Mouse (Mus musculus) frontal cortex, postnatal 36 days (tissue): ENCODE data around the gene Acsl5.

Source experiments
- DNase-seq, 2 experiments: peaks; one replicate each; pipeline ENCODE4 v3.0.0; 2022; ENCODE audit warnings: low spot score in 2 of 2

The Acsl5 gene

DNA sequence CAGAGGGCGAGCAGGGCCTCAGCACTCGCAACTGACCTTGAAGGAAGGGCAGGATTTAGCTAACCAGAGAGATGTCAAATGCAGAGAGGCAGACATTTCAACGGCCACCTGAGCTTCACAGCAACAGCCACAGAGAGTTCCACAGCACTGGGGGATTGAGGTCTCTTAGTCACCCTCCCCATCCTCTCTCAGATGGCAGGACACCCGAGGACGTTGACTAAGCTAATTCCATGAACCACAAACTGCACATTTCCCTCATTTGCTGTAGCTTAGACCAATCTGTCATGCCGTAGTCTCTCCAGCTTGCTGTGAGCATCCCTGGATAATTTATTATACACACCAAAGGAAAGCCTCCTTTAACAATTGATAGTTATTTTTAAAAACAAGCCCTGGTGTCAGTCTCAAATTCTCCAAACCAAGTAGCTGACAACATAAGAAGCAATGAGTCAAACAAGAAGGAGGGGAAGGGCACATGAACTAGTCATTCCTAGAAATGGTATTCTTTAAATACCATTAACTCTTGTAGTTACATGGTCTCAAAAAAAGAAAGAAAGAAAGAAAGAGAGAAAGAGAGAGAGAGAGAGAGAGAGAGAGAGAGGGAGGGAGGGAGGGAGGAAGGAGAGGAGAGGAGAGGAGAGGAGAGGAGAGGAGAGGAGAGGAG, 11.8 kb upstream of the Acsl5 start:
- no peak for DNase-seq

DNA sequence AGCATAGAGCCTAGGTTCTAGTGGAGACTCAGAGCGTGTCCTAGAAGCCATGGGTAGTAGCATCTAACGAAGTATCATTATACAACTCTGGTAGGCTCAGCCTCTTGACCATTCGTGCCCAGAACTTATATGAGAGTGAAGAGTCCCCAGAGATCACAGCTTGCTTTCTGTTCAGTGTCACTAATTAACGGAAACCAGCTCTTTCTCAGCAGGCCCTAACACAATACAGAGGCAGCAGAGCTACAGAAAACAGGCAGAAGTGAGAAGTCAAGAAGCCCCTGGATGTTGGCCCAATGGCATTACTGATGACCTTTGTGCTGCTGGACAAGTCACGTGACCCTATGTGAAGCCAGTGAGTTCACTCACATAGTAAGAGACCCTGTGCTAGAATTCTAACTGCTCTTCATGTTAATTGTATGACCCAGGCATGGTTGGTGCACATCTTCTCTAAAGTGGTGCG, 10.5 kb upstream of the Acsl5 start, which contains the start of gene Gucy2g:
Gene Gucy2g, minus strand, starts transcription at position 51 of the 460 bp plus-strand sequence.
- no peak for DNase-seq

DNA sequence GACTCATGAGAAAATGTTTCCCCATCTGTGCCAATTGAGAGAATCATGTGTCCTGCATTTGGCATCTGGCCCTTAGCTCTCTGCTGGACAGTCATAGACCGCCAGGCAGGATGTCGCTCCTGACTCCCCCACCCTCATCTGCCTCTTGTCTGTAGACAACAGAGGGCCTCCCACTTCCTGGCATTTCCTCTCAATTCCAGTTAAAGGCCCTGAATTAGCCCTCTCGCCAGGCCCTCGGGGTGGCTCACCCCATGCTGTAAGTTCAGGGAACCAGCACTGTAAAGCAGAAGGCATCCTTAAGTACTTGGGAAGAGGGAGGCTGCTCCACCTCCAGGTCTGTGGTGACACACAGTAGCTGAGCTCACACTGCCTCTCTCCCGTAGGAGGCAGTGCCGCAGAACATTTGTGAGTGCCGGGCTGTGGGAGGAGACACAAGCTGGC, 6.9 kb upstream of the Acsl5 start:
- DNase-seq: peak; percentile 54 to 68

DNA sequence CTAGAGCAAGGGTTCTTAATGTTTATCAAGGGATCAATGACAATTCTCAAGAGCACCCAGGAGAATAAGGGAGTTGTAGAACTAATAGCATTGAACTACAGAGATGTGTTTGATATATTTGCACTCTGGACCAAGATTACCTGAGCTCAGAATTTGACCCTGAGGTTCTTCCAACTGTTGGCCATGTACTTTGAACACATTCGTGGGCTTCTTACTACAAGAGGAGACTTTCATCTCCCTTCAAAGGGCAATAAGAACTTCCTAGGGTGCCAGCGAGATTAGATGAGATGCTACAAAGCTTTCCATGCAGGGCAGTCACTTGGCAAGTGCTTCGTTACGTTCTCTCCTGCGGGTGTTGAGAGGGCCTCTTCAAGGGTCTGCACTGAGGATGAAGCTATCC, 4.2 kb upstream of the Acsl5 start:
- no peak for DNase-seq

DNA sequence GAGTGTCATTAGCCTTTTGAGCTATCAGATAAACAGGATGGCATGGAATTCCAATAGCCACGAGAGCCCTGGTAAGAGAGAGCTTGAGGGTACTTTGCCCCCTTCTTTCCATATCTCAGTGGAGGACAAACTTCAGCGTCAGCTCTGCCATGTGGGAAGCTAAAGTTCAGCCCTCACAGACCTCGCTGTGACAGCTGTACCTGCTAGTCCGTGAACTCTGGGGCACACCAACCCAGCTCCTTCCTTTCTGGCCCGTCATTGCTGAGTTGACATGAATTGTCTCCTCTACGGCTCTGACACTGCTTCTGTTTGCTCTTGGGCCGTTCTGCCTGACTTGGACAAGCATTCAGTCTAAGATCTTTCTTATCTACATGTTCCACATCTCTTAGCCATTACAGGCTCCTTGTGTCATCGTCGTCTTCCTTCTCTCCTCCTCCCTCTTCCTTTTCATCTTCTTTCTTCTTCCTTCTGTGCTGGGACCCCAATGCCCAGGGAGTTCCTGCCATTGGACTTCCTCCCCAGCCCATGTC, 3.7 kb upstream of the Acsl5 start:
- DNase-seq: no peak

DNA sequence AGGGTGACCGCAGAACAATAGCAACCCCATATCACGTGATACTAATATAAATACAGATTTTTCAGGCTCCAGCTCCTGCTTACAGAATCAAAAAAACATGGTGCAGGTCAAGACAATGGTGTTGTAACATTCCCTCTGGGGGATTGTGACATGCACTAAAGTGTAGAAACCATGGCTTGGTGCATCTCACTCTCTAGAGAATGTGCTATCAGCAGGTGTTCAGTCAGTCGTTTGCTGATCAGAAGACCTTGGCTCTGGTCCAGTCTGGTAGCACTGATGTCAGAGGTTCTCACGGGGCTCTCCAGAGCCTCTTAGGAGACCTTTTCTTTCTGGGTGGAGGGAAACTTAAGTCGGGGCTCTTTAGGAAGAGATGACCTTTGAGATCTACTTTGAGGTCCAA, 1.3 kb upstream of the Acsl5 start:
- no peak for DNase-seq

DNA sequence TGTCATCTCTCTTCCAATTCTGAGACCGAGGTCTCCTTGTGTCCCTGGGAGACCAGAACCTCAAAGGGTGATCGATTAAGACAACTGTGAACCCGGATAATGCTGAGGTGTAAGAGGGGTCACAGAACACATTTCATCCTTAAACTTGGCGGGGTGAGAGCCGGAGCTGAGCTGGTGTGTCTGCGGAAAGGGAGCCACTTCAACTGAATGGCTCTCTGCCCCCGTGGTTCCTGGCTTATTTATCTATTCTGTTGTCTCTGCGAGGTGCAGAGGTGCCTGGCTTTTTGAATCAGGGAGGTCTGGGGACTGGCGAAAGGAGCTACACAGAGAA, 1.5 kb downstream of the Acsl5 start:
- no peak for DNase-seq

DNA sequence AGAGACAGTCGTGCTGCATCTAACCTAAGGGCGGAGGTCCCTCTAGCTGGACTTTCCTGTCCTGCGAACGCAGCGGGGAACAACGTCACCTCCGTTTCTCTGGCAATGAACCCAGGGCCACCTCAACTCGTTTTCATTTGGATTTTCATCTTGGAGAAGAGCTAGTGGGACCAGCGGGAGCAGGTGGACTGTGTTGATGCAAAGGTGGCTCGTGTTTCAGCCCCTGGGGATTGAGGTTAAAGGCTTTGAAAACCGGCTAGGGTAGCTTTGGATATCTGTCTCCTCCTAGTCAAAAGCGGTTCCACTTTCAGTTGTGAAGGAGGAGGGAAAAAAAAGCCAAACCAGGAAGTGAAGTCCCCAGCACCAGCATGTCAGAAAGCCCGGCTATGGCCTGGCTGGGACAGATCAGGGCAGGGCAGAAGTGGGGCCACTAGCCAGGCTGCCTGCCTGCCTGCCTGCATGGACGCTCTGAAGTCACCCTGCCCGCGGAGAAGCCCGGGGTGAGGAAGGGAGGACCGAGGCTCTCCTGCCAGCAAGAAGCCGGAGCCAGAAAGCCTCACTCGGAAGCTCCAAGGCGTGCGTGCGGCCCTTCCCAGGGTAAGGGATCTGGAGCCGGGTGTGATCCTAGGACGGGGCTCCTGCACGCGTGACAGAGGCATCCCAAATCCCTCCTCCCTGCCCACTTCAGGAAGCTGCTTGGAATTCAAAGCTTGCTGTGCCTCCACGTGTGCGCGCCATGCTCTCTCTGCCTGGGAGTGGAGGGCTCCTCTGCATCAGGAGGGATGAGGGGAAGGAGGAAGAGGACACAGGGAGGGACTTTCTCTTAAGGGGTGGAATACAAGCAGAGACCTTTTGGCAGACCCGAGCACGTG, 2.1 kb downstream of the Acsl5 start:
- peak; percentile 58 to 64 for DNase-seq

DNA sequence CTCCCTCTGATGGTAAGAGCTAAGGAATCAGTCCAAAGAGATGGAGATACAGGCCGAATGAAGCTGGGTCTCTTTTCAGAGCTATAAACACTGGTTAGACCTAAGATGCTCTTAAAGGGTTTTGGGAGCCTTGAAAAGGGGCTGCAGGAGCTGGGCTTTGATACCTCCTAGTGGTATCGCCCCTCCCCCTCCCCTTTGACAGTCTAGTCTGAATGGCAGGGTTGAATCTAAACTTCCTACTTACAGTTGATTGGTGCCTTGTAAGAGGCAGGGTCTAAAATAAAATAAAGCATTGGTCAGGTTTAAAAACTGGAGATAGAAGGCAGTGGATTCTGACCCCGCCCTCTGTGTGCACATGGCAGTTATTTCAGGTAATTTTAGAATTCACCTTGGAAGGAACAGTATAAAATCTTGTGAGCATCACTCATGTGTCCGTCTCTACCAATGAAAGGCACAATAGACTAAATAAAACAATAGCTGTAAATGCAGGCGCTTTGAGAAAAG, 2.8 kb downstream of the Acsl5 start:
- peak in 1 of 2 experiments; percentile 22 for DNase-seq

DNA sequence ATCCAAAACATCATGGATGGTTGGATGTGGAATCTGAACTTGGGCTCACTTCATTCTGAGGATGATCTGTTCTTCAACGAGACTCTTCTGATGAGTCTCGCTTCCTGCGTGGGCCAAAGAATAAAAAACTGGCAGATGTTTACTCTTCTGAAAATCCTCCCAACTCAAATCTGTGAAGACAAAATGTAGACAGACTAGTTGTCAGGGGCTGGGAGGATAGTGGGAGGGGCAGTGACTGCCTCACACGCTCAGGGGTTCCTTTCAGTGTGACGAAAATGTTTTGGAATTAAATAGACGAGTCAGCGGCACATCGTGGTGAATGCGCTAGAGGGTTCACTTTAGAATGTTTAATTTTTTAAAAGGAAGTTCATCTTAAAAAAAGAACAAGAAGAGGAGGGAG, 4.4 kb downstream of the Acsl5 start:
- DNase-seq: peak; percentile 30 to 56

DNA sequence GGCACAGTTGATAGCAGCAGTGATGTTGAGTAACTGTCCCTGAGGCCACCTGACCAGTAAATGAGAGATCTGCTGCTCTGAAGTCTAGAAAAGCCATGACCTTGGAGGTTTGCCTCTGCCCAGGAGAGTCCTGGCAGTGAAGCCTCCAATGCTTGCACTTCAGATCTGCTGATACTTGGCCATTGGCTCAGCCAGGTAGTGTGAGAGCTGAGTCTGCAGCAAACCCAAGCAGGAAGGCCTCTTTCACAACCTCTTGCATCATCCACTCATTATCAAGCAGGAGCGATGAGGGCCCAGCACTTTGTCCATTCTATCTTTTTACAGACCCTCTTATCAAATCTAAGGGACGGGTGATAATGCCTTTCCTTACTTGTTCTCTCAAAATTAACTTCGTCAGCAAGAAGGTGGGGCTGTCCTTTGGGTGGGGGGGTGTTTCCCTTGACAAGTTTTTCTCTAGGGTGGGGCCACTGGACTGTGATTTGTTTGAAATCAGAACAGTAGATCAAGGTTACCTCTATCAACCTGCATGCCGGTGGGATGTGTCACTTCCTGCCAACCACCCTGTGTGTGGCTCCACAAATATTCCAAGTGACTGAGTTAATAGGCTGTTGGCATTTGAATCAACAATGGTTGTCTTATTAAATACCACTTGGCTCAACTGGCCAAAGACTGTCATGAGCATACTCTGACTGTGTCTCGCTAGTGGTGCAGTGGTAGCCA, 6.1 kb downstream of the Acsl5 start:
- DNase-seq: no peak

DNA sequence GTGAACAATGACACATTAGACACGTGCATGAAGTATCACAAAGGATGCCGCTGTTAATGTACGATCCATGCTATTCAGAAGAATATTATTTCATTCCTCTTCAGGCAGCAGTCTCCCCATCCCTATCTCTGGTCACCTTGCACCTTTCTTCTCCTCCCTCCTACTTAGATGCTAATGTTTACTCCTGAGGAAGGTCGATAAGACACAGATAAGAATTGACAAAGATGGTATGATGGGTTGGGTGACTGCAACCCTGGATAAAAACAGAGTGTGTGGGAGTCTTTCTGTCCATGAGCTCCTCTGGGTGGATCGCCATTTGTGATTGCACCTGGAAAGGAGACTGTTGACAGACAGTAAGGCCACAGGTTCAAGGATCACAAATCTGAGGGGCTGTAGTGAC, 6.8 kb downstream of the Acsl5 start:
- no peak for DNase-seq

DNA sequence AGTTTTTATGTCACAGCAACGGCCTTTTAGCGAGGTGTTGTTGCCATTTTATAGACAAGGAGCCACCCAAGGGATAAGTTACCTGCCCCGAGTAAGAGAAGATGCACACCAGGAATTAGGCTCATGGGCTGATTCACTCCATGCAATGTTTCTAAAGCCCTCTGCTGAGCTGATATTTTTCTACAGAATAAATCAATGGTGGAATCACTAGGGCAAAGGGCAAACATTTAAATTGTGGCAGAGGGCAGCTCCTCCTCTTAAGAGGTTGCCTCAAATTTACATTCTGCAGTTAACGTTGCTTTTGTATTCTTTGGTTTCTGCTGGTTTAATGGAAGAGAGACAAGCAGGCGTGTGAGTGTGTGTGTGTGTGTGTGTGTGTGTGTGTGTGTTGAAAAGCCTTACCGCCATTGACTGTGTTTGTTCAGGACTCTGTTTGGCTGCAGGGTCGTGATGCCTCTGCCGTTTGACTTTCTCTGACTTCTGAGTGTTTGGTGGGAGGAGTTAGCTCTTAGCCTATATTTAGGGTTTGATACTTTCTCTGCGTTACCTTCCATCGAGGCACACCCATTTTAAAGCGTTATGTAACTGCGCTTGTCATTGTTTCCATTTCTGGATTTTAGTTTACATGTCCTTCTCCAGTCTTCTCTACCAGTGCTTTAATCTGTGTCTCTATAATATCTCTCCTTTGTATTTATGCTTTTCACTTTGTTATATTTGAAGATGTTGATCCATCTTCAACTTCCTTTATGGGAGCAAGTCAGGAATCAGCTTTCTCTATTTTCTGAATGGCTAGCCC, 8.8 kb downstream of the Acsl5 start:
- no peak for DNase-seq

DNA sequence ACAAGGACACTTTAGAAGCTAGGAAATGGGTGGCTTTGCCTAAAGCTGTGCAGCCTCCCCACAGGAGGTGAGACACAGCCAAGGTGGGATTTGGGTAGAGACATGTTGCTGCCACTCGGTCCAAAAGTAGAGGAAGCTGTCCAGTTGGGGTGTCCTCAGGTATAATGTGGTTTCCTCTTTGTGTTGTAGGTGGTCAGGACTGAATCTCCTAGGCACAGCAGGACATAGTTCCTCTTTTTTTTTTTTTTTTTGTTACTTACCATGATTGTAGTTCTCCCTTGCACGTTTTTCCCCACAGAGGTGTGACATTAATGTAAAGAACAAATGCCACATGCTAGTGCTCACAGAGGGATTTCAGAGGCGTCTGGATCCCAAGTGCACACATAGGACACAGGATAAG, 13.5 kb downstream of the Acsl5 start:
- DNase-seq: no peak

DNA sequence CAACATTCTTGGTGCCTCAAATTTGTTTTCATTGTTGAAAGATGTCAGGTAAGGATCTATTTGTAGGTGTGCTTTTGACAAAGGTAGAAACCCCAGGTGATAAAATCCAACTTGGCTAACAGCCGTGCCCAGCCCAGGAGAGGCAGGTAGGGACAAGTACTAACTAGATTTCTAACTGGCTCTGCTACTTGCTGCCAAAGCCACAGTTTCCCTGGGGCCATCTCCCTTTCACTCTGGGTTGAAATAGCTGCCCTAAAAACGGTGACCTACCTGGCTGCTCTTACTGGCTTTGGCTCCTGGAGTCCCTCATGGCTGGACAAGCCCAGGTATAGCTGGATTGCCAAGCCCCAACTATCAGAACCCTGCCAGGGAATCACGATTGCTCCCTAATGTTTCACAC, 15.0 kb downstream of the Acsl5 start:
- no peak for DNase-seq

DNA sequence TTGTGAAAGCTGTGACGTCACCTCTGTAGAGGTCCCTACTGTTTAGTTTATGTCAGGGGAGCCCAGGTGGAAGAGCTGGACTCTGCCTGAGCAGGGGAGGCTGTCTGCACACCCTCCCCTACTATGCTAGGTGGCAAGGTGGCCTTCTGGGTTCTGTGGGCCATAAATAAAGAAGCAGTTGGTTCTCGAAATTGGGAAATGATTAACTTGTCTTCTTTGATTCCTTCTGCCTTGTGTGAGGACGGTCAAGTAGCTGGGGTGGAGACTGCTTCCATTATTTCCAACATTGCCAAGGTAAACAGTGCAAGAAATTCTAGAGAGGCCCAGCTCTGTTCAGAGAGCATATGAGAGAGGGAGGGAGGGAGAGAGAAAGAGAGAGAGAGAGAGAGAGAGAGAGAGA, 16.4 kb downstream of the Acsl5 start:
- no peak for DNase-seq

DNA sequence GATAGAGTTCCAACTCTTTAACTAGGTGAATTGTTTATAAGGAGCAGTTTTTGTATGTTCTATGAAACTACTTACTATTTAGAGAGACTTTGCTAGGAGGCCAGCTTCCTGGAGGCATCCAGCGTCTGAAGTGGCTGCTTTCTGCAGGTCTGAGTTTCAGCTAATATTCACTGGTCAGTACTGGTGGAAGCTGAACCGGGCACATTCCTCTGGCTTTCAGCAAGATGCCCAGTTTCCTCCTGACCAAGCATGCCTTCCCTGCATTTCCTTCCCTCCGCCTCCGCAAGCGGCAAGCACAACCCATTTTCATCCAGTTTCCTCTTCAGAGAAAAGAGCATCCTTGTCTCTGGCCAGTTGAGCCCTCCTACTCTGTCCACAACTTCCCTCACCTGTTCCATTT, 17.3 kb downstream of the Acsl5 start:
- no peak for DNase-seq

DNA sequence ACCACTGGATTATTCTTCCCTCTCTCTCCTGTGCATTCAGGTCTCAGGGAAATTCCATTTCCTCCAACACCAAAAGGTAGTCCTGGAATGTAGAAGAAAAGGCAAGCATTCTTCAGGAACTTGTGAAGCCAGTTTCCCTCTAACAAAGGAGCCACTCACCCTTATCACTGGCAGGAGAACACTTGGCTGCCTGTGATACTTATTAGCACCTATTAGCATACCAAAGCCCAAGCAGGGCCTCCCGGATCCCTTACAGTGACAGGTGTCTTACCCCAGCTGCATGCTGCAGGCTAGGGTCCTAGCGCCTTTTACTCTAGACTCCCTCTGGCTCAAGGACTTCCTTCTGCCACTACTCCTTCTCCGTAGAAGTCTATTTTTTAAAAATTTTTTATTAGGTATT, 19.7 kb downstream of the Acsl5 start:
- DNase-seq: no peak

DNA sequence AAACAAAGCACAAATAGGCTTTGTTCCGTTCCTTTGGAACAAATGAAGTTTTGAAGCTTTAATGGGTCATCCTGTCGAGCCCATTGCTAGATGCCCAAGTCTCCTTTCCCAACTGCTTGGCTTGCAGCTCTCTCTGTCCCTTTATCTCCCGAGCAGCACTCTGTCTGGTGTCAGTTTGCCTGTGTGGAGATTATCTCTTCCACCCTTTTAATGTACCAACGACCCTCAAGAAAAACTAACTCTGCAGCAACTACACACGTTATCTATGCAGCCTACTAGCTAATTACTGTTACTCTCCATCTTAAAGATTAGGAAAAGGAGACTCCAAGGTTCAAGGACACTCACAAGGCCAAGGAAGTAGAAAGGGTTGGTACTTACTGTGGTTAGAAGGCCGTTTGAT, 21.6 kb downstream of the Acsl5 start:
- no peak for DNase-seq

DNA sequence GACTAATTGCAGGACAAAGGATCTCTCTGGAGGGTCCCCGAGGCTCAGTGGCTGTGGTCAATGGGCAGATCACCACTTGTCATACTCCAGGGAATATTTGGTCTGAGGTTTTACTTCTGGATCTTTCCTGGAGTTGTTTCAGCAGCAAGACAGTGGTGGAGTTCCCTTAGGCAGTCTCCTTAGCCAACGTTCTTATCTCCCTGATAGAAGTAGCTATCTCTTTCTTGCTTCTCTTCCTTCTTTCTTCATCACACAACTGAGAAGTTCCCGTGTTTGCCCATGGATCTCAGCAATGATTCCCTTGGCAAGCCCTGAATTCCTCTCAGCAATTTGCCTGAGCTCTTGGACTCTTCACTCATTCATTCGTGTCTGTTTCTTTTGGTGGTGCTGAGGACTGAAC, 24.4 kb downstream of the Acsl5 start:
- DNase-seq: no peak

DNA sequence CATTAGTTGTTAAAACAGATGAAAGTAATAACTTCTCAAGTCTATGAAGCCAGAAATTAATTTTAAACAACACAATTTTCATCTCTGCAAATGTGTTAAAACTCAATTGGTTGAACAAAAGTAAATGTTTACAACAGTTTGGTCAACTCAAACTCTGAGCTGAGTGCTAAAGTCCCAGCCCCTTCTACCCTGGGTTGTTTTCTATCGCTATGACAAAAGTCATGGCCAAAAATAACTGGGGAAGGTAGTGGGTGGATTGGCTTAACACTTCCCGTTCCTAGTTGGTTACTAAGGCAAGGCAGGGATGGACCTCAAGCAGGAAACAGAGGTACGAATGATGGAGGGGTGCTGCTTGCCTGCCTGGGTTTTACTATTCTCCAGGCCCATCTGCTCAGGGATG, 25.0 kb downstream of the Acsl5 start:
- no peak for DNase-seq
